Mouse (Mus musculus): ENCODE data around the gene Amdhd2. TPM values are rescaled to one million over a fixed set of nuclear protein-coding genes. Genes with fewer than 3 reads are reported as not detected.

Amdhd2 gene
- 17.7 TPM for polyA plus RNA-seq (2017; shearing (Covaris generic))

DNA sequence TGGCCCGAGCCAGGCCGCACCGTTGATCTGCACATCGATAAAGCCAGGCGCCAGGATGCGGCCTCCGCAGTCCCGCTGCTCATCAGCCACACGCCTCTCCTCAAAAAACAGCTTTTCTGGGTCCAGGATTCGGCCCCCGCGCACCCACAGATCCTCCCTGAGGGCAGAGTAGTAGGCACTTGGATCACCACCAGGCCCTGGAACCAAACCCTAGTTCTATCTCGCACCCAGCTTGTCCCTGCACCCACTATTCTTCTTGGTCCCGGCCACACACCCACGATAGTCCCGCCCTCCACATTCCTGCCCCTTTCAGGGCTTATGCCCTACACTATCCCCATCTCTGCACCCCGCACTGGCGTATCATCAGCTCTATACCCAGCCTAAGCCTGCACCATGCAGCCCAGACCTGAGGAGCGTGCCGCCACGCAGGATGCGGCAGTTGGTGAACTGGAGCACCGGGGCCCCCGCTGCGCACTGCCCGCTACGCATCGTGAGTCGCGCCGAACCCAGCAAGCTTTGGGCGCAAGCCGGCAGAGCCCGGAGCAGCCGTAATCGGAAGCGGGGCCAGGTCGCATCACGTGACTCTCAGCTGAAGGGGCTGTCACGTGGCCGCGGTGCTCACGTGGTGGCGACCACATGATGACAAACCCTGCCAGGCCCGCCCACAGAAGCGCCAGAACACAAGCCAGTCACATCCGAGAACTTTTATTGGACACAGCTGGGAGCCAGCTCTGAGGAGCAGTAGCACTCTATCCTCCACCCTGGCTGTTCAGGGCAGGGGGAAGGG, at the start of gene Amdhd2:
TSS of gene Amdhd2 (minus strand) at position 591 of the 787 bp plus-strand sequence.

GRCm38 (mm10) chr17:24209043-24209915, 45.7 kb upstream of the Amdhd2 start, which contains the start of gene Ntn3:
TSS of gene Ntn3 (minus strand) at chr17:24209531.

DNA sequence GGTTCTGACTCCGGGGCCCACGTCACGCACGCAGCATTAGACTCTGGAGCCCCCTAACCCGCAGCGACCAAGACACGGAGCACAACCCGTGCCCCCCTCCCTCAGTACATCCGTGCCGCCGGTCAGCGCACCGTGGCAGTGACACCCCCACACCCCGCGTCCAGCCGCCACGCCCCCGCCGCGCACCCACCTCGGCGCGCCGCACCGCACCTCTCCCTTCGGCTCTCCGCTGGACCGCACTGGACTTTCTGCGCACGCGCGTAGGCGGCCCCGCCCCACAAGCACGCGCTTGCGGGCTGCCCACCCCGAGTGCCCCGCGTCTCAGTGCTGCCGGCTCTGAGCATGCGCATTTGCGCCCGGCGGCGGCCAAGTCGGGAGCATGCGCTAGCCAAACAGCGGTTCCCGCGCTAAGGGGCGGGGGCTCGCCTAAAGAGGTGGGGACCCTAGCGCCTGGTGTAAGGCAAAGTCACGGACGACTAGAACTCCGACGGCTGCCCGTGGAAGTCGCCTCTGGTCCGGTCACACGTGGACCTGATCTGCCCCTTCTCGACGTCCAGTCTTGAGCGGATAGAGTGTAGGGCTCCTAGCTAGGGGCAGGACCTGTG, 41.8 kb upstream of the Amdhd2 start, which contains the start of gene Tbc1d24:
TSS of gene Tbc1d24 (minus strand) at position 279 of the 605 bp plus-strand sequence.

DNA sequence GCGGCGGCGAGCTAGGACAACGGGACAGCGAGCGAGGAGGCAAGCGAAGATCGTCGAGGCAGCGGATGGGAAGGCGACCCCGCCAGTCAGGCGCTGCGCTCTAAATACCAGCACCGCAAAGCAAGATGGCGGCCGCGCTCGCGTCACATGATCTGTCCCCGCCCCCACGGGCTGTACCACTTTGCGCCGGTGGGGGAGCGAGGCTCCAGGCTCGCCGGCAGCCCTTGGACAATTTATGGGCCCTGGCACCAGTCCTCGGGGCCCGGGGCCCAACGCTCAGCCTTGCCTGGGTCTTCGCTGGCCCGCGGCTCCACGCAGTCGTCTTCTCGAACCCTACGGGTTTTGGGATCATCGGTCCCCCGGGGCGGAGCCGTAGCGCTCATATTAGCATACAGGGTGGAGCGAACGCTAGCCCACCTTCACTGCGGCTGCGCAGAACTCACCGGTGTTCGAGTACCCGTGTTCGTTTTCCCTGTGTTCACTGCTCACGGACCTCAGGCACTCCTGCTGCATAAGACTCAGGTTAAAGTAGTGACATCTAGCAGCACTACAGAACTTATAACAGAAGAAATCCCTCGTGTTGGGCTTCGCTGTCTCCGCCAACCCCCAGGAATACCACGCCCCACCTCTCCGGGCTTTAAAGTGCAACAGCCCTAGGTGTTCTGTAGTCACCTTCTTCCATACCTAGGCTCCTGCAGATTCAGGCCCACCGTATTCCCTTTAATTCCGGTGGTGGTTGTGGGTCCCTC, 5.9 kb upstream of the Amdhd2 start, which contains the start of gene Atp6v0c:
TSS of gene Atp6v0c (minus strand) at position 386 of the 749 bp plus-strand sequence.

GRCm38 (mm10) chr17:24150824-24151223, 12.7 kb downstream of the Amdhd2 start, which contains the start of gene Pdpk1:
TSS of gene Pdpk1 (minus strand) at chr17:24150924.

Other genes with a start within 250 kb of the Amdhd2 start
- gene Dcpp3, start 246.3 kb downstream of the Amdhd2 start, polyA plus RNA-seq (2017; shearing (Covaris generic)): not detected
- not detected for gene Sbp, start 222.1 kb downstream of the Amdhd2 start, polyA plus RNA-seq (2017; shearing (Covaris generic))
- not detected for gene Sbpl, start 208.5 kb downstream of the Amdhd2 start, polyA plus RNA-seq (2017; shearing (Covaris generic))
- gene Prss30, start 183.2 kb downstream of the Amdhd2 start, polyA plus RNA-seq (2017; shearing (Covaris generic)): not detected
- gene Prss22, start 165.7 kb downstream of the Amdhd2 start, polyA plus RNA-seq (2017; shearing (Covaris generic)): not detected
- gene Prss27, start 125.6 kb downstream of the Amdhd2 start, polyA plus RNA-seq (2017; shearing (Covaris generic)): 0.27 TPM
- 29.6 TPM for gene Kctd5, start 90.3 kb downstream of the Amdhd2 start, polyA plus RNA-seq (2017; shearing (Covaris generic))
- gene Pdpk1, start 12.8 kb downstream of the Amdhd2 start, polyA plus RNA-seq (2017; shearing (Covaris generic)): 73.3 TPM
- 426 TPM for gene Atp6v0c, start 5.9 kb upstream of the Amdhd2 start, polyA plus RNA-seq (2017; shearing (Covaris generic))
- 0.53 TPM for gene Tbc1d24, start 41.8 kb upstream of the Amdhd2 start, polyA plus RNA-seq (2017; shearing (Covaris generic))
- gene Ntn3, start 45.8 kb upstream of the Amdhd2 start, polyA plus RNA-seq (2017; shearing (Covaris generic)): 0.14 TPM
- gene Tedc2, start 57.1 kb upstream of the Amdhd2 start, polyA plus RNA-seq (2017; shearing (Covaris generic)): 1.1 TPM
- 1.9 TPM for gene Ccnf, start 87.7 kb upstream of the Amdhd2 start, polyA plus RNA-seq (2017; shearing (Covaris generic))
- gene Abca17, start 187.3 kb upstream of the Amdhd2 start, polyA plus RNA-seq (2017; shearing (Covaris generic)): 0.15 TPM
- gene Abca3, start 188.2 kb upstream of the Amdhd2 start, polyA plus RNA-seq (2017; shearing (Covaris generic)): 32.3 TPM